Mouse (Mus musculus) MEL-GATA-1-ER (cell line): ENCODE data around the gene Kcnj12.

Source experiments
- DNase-seq: peaks from one replicate; pipeline ENCODE4 v3.0.0-alpha.2; 2012; ENCODE audit warnings: low read depth; ENCODE audit errors: extremely low read depth

The Kcnj12 gene

DNA sequence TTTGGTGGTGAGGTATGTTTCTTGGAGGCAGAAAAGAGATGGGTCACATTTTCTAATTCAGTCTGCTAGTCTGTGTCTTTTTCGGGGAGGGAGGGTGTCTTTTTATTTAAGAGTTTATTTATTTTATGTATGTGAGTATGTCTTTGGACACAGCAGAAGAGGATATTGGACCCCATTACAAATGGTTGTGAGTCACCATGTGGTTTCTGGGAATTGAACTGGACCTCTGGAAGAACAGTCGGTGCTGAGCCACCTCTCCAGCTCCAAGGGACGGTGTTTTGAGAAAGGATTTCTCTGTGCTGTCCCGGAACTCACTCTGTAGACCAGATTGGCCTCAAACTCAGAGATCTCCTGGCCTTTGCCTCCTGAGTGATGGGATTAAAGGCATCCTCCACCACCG lies 34.5 kb downstream of the Kcnj12 start:
- DNase-seq = no peak

DNA sequence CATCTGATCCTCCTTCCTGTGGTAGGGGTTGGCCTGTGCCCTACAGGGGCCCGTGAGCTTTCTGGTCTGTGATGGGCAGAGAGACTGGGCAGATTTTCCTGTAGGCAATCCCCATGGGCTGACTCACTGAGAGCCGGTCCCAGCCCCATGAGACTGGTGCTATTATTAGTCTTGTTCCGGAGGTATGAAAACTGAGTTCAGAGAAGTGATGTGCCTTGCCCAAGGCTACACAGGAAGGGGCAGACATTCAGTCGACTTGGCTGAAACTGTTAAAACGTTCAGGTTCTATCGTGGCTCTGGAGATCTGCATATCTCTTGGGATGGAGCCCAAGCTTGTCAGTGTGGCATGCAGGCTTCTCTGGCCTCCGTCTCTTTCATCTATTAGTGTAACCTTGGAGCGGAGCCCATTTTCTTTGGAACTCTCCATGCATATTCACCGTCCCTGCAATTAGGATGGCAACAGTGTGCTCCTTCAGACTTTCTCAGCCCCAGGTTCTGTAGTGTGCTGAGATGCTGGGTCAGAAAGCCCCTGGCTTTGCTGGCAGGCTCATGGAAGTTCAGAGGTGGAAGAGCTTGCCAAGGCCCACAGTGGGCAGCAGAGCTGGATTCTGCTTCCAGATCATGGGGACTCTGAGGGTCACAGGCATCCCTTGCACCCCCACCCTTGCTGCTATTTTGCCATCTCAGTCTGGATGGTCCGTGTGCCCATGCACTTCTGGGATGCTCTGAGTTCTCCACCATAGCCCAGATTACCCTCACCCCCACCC lies 37.5 kb downstream of the Kcnj12 start:
- DNase-seq = no peak

DNA sequence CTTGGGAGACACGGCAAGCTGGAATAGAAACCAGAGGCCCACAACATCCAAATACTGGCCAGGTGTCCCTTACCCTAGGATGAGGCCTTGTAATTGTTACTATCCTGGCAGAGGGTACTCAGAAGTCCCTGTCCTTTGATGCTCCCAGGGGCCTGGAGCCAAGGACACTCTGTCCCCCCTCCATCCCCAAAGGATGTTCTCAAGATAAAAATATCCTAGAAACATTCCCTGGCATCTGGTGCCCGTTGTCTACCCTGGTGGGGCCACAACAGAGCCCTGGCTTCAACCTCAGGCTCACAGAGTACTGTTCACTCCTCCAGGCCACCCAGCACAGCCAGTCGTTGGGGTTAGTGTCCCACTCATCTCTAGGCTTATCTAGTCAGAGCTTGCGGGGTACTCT lies 38.3 kb downstream of the Kcnj12 start:
- no peak for DNase-seq

DNA sequence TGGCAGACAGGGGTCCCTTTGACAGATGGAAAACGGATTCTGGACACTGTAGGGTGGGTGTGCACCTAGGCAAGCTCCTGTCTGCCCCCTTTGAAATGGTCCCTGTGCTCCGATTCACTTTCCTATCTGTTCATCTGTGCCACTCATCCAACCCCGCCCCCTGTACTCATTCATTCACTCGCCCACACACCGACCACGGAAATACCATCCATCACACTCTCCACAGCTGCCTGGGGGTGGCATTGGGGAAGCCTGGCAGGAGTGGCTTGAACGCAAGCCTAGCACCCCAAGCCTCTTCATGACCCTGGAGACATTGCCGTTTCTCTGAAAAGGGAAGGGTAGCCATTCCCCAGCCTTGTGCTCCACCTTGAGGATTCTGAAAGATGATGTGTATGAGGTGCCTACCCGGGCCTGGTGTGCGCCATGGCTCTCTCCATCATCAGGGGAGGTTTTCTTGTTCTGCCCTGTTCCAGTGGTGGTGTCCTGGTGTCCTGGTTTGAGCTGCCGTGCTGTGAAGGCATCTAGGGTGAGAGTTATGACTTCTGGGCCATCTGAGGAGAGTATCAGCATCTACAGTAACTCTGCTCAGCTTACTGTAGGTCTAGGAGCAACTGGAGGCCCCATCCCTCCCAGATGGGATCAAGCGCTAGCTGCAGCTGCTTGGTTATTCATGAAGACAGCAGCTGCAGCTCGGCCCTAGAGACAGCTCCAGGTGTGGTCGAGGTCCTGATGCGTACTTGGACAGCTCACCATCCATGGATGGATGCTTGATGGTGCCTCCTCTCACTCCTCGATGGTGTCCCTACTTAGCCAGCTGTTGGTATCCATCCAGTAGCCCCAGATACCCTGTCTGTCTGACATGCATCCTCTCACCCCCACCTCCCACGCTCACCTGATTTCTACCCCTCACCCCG lies 40.4 kb downstream of the Kcnj12 start:
- DNase-seq = no peak

DNA sequence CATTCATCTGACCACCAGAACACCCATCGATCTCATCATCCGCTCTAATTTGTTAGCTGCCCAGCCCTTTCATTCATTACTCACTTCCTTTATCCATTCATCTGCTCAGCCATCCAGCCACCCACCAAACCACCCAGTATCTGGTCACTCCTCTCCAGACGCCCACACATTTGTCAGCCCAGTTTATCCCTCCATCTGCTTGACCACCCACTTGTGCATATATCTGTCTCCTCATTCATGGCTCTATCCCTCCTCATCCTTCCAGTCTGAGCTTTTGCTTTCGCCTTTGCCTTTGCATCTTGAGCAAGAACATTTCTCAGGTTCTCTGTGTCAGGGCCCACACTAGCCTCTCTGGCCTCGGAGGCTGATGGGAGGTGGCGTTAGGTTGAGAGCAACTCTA lies 41.1 kb downstream of the Kcnj12 start:
- no peak for DNase-seq

DNA sequence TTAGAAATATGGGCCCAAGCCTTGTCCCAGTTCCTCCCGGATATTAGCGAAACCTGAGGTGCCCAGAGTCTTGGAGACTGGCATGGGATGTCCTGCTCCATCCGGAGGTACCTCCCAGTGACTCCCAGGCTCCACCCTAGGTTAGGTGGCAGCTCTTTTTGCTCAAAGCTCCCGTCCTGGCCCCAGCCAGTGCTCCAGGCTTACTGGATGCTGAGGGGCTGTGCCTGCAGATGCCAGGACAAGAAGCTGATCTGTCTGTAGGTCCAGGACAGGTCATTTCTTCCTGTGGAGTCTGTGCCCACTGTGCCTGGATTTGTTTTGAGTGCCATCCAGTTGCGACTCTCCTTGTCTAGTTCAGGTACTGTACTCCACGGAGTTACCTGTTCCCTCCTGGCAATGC lies 43.3 kb downstream of the Kcnj12 start:
- DNase-seq = no peak

DNA sequence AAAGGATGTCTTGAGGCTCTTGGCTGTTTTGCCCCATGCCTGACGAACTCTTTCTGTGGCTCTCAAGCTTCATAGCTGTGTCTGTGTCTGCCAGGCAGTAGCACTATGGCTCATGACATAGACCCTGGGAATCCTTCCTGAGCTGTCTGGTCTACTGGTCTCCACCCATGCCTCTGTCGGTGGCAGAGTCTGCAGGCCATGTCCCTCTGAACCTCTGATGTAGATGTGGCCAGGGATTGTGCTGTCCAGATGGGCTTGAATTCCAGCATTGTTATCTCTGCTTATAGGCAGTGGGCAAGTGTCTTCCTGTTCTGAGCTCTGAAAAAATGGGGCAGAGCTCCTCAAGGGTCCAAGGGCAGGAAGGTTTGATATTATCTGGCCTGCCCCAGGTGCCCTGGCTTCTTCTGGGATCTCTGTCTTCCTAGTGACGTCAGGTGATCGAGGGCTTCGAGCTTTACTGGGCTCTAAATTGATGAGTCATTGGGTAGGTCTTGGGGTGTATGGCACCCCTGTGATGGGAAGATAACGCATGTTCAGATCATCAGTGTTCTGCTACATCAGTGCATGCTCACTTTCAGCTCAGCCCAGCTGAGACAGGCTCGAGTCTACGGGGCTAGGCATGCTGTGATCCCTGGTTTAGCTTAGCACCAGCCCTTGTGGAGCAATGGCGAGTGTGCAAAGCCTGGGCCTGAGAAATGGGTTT lies 44.9 kb downstream of the Kcnj12 start:
- DNase-seq = no peak

DNA sequence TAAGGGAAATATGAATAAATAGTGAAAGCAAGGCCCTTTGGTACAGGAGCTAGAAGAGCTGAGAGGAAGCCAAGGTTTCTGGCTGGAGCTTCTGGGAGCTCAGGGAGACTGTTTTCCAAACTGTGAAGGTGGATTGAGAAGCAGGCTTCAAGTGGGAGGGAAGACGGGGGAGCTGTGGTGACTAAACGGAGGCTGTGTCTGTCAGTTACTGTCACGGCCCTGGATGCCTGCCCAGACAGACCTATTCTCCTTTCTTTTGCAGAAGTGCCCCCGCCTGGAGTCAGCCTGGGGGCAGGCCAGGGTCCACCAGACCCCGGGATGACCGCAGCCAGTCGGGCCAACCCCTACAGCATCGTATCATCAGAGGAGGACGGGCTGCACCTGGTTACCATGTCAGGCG lies 46.5 kb downstream of the Kcnj12 start:
- no peak for DNase-seq

DNA sequence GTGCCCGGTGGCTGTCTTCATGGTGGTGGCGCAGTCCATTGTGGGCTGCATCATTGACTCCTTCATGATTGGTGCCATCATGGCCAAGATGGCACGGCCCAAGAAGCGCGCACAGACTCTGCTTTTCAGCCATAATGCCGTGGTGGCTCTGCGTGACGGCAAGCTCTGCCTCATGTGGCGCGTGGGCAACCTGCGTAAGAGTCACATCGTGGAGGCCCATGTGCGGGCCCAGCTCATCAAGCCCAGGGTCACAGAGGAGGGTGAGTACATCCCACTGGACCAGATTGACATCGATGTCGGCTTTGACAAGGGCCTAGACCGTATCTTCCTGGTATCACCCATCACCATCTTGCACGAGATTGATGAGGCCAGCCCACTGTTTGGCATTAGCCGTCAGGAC lies 47.3 kb downstream of the Kcnj12 start:
- no peak for DNase-seq

DNA sequence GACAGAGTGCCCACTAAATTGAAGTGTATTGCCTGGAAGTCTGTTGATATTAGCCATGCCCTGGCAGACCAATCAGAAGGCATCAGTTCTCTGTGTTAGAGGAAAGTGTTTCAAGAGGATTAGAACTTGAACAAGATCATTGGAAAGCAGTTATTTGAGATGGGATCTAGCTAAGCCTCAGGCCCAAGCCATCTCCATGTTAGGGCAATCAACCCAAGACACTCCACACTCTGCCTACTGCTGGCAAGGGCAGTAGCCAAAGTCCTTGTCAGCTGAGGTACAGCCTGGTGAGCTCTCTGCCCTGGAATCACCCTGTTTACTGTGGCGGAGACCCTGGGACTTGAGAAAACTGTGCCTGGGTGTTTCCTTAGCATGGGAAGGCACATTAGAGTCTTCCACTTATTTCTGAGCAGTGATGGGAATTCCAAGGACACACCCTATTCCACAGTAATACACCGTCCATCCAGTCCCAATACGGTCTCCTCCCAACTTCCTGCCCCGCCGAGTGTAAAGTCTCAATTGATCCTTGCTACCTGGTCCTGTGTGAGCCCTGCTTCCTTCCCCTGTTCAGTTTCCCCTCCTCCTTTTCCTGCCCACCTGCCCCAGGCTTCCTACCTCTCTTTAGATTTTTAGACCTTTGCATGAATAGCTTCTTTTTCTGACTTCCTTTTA lies 52.4 kb downstream of the Kcnj12 start:
- no peak for DNase-seq

DNA sequence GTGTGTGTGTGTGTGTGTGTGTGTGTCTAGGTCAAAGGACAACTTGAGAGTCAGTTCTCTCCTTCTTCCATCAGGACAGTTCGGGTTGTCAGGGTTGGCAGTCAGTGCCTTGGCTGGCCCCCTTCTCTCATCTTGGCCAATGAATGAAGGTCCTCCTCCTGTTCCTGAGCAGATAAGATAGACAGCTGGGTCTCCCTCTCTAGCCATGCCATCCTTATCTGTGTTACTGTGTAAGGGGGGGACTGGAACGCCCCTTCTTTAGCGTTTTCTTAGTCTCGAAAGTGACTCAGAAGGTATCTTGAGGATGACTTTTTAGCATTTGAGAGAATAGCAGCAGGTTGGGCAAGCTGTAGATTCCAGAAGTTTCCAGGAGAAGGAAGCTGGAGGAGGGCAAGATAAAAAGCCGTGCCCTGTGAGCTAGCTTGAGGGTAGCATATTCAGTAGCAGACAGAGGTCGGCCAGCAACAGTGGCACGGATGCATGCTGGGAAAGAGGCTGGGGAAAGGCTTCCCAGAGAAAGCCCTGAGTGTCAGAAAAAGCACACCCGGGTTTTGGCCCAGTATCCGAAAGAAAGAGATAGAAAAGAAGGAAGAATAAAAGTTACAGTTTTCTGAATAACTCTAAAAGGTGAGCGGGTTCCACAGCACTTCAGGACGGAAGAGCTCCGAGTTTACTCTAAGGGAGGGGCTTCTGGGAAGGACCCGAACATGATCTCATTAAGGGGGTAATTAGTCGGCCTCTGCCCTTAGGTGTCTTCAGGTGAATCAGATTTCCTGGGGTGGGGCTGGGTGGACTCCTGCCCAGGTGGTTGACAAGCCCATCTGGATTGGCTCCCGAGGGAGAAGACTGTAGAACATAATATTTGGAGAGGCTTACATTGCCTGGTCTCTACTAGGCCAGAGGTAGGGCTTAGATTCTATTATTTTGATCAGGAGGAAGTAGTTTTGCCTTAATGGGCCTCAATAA lies 53.3 kb downstream of the Kcnj12 start:
- DNase-seq = peak; percentile 74

DNA sequence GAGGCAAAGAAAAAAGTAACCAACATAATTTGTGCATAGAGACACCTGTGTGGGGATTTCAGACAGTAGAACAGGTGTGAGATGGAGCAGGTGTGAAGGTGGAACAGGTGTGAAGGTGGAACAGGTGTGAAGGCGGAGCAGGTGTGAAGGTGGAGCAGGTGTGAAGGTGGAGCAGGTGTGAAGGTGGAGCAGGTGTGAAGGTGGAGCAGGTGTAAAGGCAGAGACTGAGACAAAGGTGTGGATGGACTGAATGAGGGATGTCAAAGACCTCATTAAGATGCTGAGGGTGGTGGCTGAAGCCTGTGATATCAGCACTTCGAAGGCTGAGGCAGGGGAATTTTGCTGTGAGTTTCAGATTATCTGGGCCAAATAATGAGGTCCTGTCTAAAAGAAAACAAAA lies 59.3 kb downstream of the Kcnj12 start:
- no peak for DNase-seq

DNA sequence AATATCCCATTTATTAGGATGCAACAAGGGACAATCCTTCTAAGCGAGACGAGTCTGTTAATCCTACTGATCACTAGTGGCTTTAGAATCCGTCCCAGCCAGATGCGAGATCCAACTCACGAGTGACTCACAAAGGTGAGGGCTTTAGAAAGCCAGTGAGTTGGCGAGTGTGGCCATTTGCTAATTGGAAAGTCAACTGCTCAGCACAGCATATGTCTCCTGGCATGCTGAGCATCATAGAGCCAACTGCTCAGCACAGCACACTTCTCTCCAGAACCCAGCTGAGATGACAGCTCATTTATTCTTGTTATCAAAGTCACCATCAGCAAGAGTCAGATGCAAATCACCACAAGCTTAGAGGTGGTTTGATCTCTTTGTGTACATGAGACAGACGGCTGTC lies 67.8 kb downstream of the Kcnj12 start:
- DNase-seq = no peak

DNA sequence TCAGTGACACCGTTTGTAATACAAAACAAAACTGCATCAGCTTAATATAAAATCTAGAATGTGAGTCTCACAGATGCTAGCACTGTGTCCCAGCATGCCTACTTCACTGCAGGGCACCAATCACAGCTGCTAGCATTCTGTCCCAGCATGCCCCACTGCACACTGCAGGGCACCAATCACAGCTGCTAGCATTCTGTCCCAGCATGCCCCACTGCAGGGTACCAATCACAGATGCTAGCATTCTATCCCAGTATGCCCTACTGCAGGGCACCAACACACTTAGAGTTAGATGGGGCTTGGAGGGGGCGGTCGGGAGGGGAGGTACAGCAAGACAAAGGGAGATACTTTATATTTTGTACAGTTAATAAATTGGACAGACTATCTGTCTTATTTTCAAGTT lies 68.8 kb downstream of the Kcnj12 start:
- DNase-seq = no peak

DNA sequence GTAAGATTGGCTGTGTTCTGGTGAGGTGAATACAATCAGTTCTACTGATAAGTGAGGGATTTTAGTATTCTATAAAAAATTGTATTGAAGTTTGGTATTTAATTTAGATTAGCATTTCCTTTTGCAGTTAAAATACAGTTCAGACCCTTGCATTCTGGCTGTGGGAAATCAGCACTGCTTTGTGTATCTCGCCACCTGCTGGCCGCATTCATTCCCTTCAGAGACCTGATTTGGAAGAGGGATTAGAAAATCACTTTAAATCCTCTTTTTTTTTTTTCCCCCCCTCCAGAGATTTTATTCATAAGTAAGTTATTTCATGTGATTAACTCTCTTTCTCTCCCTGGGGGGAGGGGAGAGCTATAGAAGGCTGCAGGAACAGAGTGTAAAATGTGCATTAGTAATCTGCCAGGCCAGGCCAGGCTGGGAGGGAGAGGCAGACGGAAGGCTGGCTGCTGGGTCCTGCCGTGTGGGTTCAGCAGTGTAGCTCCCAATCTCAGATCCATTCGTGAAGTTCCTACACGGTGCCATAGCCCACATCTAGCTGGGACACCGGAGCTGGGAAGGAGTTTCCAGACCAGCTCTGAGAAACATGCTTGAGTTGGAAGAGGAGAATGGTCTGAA lies 69.4 kb downstream of the Kcnj12 start:
- DNase-seq = peak; percentile 37

DNA sequence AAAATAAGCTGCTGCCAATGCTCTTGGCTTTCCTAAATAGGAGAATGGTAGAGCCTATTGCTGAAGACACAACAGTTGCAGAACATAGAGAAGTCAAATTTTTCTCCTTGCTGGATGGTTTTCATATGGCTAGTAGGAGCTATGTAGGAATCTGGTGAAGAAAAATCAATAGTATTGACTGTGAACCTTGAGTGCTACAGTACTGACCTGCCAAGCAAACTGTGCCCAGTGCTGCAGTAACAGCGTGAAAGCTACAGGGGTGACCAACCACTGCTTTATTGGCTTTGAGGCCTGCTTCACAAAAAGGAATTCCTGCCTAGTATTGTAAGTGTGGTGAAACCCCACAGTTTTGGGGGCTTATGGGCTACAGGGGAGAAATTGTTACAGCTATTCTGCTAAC lies 75.7 kb downstream of the Kcnj12 start:
- DNase-seq = no peak

DNA sequence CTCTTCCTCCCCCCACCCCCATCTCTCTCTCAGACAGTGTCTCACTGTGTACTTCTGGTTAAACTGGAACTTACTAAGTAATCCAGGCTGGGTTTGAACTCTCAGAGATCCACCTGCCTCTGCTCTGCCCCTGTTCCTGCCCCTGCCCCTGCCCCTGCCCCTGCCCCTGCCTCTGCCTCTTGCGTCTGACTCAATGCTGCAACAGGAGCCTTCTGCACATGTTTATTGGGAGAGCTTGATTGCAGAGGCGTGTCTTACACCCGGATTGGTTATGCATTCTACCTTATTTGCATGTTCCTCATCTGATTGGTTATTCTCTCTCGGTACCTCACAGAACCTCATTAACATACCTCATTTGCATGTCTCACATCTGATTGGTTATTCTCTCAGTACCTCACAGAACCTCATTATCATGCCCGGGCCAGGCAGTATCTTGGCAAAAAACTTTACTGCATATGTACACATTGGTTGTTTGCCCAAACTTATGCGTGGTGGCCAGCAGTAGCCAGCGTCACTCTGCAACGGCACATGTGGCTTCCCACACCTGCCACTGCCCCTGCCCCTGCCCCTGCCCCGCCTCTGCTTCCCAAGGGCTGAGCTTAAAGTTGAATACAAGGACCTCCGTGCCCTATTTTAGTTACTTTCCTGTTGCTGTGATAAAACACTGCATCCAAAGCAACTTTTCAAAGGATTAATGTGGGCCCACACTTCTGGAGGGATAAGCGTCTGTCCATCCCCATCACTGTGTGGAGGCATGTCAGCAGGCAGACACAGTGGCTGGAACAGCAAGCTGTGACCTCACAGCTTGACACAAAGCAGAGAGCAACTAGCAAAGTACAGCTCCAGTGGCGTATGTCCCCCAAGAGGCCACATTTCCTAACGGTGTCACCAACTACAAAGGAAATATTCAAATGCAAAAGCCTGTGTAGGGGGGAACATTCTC lies 80.3 kb downstream of the Kcnj12 start:
- DNase-seq = peak; percentile 85

DNA sequence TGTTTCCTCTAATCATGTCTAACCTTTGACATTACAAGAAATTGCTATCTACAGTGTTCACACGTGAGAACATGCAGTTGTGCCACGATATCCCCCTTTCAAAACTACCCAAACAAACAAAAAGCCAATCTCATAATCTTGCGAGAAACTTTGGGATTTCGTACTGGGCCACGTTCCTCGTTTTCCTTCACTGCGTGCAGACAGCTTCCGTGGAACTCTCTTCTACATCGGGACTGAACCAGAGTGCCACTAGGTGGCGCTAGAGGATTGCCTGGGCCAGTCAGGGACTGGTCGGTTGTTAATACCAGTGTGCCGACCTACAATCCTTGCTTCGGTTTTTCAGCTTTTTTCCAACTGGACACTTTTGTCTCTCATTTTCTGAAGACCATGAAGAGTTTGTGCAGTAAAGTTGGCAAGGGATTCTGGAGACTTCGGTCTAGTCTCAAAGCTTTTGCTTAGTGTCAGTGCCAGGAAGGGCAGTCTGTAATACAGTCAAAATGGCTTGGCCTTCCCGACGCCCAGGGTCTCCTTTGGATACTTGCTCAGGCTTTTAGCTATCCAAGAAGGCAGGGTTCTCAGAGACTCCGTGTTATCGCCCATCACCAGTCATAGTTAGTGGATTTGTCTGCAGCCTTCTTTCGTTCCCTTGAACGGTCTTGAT lies 82.0 kb downstream of the Kcnj12 start:
- DNase-seq = peak; percentile 86
